Mouse (Mus musculus) megakaryocyte, embryonic 14.5 days (primary cell): ENCODE data around the gene Mmd.

Experiments used
- FLI1 ChIP-seq: IDR thresholded peaks from 2 replicates; pipeline ENCODE4 v1.6.1; 2012; ENCODE audit warnings: low read length, inconsistent platforms, mixed read lengths
- GATA1 ChIP-seq: IDR thresholded peaks from 3 replicates; pipeline ENCODE4 v1.6.1; 2012; ENCODE audit warnings: mixed read lengths, low read length, inconsistent platforms, borderline replicate concordance

- no peak for TF ChIP-seq GATA1
- no peak for TF ChIP-seq FLI1
These were observed 34.8 kb downstream of the Mmd start for GRCm38 (mm10) chr11:90284079-90284478.
